Mouse (Mus musculus): ENCODE measurements around the gene Chst8. TPM values are rescaled to one million over a fixed set of nuclear protein-coding genes. Genes with fewer than 3 reads are reported as not detected.

The Chst8 gene
- total RNA-seq, 4 experiments from 2014 or later, result 7.1 to 29.9 (median 13.8) TPM

DNA sequence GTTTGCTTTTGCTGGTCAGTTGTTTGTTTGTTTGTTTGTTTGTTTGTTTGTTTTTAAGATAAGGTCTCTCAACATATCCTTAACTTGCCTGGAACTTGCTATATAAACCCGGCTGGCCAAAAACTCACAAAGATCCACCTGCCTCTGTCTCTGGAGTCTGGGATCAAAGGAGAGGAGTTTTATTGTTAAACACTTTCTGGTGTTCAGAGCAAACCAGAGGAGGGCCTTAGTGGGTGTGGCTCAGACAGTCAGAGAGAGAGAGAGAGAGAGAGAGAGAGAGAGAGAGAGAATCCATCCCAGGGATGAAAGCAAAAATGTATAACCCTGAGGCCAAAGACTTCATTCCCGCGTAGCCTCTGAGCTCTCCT lies 13.1 kb downstream of the Chst8 start:
- DNase-seq, result no peak

DNA sequence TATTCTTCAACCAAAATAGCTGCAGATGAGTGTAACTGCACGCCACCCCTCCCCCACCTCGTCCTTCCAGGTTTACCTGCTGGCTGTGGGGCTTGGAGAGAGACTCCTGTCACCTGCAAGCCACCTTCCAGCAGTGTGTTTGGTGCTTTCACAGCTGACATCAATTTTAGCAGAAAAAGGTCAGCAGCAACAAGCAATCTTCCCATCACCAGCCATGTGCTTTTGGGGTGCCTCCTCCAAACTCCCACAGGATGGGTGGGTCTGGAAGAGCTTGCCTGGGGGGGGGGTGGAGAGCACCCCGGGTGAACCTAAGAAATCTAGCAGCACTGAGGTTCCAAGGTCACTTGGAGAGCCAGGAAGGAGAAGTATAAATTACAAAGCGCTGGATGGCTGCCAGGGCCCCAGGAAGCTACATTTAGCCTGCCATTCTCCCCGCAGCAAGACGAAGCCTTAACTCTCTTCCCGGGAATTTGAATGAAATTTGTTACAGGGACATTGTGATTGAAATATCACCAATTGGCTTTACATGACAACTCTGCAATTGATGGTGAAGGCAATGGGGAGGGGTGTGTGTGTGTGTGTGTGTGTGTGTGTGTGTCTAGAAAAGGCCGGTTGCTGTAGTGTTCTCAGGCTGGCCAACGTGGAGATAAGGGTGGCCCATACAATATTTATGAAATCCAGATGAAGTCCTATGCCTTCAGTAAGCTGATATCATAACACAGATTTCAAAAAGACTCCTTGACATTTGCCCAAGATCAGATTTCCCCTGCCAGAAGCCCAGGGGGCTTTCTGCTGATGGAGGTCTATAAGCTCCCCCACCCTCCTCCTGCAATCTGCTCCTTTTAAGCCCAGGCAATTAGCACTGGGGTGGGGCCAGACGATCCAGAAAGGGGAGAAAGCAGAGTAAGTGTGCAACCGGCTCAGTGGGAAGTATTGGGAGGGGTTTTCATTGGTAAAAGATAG lies 13.8 kb downstream of the Chst8 start:
- DNase-seq, result peak; percentile 25

DNA sequence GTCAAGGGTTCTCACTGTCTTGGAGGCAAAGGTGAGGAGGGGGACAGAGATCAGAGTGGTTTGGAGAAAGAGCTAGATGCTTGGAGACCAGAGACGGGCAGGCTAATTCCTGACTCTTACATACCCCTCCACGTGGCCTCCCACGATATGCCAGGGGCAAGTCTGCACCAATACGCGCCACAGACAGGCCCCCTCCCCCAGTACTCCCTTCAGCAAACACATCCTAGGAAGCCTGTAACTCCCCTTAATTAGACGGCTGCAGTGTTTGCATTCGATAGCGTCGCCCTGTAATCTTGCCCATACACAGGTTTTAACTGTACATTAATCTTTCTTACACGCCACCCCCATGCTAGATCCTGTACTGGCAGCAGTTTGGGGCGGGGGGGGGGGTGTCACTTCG lies 14.5 kb downstream of the Chst8 start:
- DNase-seq, result no peak

DNA sequence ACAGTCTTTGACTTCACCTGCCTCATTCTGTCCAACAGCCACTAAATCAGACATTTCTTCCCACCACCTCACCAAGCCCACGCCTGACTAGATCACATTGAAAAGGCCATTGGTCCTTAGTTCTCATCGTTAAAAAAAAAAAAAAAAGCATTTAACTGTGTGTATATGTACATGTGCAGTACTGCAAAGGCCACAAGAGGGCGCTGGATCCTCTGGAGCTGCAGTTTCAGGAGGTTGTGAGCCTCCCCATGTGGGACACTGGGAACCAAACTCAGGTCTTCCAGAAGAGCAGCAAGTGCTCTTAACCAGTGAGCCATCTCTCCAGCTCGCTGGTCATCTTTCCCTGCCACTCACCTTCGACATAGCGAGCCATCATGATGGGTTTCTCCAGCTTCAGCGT lies 22.1 kb downstream of the Chst8 start:
- DNase-seq, result no peak

DNA sequence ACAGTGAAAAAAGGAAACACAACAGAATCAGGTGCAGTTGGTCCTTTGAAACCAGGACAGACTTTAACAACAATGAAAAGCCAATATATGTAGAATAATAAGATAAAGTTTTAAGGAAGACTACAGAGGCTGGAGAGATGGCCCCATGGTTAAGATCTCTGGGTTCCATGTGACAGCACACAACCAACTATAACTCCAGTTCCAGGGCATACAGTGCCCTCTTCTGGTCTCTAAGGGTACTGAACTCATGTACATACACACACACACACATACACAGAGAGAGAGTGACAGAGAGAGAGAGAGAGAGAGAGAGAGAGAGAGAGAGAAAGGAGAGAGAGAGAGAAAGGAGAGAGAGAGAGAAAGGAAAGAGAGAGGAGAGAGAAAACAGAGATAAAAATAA lies 25.3 kb downstream of the Chst8 start:
- no peak for DNase-seq

DNA sequence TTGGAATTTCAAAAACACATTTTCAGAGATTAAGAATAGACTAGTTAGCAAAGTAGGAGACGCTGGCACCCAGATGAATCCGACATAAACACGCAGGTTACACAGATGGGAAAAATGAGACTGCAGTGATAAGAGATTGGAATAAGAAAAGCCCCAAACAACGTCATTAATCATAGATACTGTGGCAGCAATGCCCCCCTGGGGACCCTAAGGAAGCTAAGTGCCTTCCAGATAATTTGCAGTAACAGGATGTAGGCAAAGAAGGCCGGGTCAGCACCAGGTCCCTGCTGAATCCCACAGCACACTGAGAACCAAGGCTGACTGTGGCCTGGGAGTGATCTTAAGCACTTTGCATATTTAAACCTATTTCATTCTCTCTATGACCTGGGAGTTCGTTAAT lies 27.5 kb downstream of the Chst8 start:
- DNase-seq, result no peak

DNA sequence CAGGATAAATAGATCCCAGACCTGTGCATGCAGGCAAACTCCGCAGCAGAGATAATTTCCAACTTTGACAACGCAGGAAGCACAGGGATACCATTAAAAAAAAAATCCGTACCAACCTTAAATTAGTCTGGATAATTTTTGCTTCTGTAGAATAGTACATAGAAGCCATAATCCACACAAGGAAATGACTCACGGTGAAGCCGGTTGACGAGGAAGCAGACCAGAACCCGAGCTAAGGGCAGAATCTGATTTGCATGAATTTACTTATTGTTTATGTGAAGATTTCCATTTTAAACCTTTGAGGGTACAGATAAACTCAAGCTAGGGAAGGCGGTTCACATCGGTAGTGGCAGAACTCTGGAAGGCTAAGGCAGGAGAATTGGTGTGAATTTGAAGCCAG lies 28.0 kb downstream of the Chst8 start:
- DNase-seq, result no peak

DNA sequence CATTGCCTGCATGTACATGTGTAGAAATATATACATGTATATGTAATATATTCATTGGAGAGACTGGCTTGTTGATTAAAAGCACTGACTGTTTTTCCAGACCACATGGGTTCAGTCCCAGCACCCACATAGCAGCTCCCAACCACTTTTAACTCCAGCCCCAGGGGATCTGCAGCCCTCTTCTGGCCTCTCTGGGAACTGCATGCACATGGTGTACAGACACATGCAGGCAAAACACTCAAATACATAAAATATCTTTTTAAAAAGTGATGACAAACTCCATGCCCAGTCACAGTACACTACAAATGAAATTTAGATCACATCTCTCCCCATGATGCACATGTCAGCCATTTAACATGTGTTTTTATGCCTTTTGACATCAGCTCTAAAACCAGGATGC lies 30.5 kb downstream of the Chst8 start:
- no peak for DNase-seq

DNA sequence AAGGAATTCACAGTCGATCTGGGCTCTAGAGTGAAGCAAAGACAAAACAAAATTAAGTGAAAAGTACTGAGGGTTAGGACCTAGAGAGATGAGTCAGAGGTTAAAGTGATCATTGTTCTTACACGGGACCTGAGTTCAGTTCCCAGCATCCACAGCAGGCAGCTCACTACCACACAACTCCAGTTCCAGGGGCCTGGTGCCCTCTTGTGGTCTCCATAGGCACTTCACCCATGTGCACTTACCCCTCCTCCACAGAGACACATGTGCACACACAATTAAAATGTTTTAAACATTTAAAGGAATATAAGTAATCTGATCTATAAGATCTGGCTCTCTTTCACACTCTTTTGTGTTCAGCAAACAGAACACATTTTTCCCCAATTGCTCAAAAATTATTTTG lies 31.3 kb downstream of the Chst8 start:
- DNase-seq, result no peak

DNA sequence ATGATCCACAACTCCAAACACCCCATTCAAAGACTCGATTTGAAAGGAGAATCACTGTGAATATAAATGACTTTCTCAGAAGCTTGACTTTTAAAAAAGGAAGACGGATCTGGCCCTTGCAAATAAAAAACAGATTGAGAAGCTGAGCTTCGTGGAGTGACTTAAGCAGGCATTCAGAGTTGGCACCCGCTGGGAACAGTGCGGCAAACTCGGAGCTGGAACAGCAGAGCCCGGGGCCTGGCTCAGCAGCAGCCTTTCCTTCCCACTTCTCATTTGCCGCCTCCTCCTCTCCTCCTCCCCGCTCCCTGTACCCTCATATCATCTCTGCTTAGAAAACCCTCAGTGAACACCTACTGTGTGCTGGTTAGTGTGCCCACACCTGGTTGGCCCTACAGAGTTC lies 34.1 kb downstream of the Chst8 start:
- no peak for DNase-seq

DNA sequence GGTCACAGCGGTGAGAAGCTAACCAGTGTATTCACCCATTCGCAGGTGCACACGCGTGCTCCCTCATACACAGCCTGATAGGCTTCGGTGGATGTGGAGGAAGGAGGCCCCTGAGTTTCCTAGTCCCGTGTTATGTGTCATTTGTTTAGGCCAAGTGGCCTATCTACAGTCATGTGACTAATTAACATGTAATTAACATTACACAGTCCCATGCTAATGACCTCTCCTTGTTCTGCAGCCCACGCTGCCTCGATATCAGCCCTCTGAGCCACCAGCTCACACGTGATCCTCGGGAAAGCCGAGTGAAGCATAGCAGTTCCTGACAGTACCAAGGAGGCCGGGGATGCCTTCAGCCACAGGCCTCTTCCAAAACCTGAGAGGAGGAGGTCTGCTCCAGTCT lies 36.9 kb downstream of the Chst8 start:
- DNase-seq, result no peak

DNA sequence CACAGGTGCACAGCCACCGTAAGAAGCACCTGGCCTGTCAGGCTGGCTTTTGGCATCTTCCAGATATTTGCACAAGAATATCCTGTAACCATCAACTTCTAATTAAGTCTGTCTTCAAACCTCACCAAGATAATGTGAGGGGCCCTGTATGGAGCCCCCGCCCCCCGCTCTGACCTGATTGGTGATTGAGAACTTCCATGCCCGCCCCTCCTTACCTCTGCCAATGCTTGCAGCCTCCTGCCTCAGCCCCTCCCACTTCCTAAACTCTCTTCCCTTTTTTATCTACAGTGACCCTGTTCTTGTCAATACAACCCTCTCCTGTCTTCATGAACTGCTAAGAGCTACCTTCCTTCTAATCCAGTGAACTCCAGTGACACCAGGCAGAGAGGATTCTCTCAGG lies 37.6 kb downstream of the Chst8 start:
- DNase-seq, result no peak

DNA sequence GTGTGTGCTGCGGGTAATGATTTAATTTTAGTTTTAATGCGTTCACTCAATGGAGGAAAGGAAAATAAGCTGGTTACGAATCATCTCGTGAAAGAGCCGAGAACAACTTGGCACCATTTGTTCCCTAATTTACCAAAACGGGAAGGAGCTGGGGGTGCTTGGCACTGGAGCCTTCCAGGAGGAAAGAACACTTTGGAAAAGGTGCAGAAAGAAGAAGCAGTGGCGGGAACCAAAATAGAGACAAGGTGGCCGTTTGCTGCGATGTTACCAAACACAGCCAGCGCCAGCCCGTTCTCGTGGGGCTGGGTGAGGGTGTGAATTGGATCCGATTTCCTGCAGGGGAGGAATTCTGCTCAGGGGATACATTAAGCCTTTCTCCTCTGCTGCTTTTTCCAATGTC lies 38.5 kb downstream of the Chst8 start:
- DNase-seq, result no peak

DNA sequence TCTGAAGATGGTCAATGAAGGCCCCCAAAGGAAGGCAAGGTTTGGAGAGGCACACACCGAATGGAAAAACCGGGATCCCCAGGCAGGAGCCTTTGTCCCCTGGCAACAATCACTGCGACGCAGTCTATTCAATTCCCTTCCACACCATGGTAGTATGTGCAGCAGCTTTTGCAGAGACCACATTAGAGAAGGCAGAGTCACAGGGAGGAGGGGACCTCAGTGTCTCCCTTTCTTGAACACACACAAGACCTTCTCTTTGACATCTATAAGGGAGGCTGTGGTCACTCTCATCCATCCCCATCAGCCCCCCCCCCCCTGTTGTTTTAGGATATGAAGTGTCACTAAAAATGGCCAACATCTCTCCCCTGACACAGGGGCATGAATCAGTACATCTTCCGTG lies 39.2 kb downstream of the Chst8 start:
- no peak for DNase-seq

DNA sequence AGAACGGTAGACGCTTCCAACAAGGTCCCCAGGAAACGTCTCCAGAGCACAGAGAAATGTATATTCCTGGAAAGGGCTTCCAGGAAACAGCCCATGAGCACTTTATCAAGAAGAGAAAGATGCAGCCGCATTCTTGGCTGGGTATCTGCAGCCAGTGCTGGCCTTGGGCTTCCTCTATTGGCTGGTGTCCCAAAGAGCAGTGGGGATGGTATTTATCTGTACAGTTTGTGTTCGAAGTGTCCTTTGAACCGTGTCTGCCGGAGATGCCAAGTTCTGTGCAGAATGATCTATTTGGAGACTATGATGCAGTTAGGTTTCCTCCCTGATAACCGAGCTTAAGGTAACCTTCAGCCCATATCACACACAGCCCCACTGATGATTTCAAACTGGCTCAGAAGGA lies 43.0 kb downstream of the Chst8 start:
- DNase-seq, result peak; percentile 75

DNA sequence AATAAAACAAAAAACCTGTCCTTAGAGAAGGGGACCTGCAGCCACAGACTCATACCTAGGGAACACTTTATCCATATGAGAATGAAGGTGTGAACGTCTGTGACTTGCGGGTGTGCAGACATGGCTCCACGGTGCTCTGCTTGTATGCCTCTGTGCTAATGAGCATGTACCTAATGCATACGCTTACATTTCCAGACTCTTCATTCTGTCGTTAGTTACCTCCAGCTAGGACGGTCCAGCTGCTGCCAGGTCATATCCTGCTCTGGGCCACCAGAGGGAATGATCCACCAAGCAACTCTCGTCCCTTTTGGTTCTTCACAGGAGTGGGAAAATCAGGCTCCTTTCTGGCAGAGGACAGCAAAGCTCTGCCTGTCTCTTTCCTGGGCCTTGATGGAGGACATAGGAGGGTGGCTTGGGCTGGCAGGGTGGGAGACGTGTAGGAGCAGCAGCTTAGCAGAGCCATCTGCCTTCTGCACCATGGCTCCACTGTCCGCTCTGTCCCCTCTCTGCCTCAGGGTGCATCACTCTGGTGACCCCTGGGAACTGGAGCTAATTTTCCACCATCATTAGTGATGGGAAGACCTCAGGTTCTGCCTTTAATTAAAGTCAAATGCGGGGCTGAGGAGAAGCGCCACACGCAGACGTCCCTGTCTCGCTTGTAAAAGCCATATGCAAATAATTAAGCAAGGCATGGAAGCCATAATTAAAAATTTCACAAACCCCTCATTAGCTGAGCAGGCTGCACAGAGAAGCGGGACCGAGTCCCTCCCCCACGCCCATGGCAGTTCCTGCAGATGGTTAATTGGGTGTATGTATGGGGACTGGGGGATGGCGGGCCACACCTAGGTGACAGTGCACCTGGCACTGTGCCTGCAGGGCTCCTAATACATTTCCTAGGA lies 48.0 kb downstream of the Chst8 start:
- DNase-seq, result no peak

DNA sequence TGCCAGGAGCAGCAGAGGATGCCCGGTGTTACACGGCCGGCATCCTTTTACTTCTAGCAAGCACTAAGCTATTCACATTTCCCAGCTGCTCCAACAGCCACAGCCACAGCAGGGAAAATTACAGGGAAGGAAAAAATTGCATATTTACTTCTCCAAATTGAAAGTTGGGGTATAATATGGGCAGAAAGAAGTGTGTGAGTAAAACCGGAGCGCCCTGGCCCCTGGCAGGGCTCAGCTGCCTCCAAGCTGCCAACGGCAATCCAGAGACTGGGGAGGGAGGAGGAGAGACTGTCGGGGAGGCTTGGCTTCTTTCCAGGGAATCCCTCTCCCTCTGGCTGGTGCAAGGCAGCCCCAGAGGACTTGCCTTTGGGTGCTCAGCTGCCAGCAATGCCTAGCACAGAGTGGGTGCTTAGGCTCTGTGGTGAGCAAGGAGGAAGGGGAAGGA lies 53.1 kb downstream of the Chst8 start:
- peak; percentile 20 for DNase-seq

DNA sequence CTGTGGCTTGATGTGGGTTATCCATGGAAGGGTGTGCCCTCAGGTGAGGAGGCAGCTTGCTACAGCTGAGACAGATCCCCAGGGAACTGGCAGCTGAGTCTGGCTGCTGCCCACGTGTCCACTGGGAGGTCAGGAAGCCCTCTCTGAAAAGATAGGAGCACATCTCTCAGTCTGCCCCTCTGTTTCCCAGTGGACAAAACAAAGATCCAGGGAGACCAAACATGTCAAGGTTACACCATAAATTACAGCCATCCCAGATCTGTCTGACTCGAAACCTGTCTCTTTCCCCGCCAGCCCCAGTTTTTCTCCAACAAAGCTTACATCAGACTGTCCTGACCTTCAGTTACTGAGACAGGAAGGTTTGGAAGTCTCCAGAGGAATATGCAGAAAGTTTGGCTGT lies 53.8 kb downstream of the Chst8 start:
- peak; percentile 42 for DNase-seq

DNA sequence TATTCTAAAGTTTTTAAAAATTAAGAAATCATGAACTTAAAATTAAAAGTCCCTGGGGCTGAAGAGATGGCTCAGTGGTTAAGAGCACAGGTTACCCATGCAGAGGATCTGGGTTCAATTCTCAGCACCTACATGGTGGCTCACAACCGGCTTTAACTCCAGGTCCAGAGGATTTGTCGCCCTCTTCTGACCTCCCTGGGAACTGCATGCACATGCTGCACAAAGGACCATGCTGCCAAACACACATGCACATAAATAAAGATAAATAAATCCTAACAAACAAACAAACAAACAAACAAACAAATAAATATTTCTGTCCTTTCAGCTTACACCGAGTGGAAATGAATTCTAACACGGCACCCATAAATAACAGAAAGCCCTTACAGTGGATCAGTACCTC lies 55.0 kb downstream of the Chst8 start:
- no peak for DNase-seq

DNA sequence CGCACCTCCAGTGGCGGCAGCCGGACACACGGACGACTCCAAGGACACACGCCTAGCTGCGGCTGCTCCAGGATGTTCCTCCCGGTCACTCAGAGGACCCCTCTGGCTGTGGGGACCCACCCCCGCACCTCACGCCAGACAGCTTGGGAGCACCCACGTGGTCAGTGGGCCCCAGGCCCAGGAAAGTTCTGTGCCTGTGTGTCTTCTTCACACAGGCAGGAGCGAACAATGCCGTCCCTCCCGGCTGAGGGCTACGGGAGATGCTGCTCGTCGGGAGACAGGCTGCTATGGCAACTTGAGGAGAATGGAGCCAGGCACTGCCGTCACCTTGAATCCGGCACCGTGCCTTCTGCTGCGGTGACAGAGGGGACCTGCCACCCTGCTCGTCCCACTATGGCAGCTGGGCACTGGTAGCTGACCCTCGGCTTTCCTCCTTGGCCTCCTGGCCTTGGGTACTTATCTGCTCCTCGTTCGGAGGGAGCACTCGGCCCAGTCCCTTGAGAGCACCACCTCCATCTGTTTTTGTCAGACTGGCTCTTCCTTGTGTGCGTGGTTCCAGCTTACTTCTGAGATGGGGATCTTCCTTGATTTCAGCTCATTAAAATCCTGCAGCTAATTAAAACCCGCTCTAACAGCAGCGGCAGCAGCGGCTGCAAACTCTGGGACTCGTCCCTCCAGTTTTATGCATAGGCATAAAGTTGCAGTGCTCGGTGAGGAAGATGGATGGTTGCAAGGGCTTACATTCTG lies 59.2 kb downstream of the Chst8 start:
- no peak for DNase-seq

DNA sequence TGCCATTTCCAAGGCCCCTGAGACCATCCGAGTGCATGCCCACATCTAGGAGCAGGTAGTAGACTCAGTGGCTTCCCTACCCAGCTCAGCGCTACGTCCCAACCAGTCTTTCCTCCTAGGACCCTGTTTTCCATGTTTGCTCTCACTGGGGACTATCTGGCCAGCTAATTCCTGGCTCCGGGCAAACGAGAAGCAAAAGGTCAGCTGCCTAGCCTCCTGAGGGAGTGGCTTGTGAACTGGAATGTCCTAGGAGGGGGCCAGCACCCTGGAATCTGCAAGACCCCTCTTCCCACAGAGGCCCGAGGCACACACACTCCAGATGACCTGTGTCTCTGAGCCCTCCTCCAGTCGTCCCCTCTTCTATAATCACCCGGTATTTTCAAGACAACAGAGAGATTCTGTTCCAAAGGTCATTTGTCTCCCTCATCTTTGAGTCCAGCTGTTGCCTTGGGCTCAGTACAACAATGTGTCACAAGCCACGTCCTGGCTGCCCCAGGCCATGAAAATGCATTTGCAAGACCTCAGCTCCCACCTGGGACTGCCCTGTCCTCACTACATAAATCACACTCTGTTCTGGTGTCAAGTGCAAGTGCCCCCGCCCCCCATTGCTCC lies 60.3 kb downstream of the Chst8 start:
- DNase-seq, result no peak

DNA sequence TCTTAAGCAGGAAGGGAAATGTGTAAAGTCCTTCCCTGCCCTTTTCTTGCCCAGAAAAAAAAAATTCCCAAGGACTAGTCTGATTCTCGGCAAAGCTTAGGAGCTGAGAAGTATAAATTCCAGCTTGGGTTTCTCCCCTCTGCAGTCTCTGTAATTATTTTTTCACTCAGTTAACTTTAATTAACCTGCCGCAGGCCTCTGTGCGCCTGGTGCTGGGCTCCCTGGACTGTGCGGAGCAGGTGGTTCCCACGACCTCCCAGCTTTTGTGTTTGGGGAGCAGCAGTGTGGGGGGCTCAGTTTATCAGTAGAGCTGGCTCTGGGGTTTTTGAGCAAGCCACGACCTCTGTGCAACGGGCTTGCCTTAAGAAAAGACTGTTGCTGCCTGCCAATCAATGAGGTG lies 62.2 kb downstream of the Chst8 start:
- DNase-seq, result no peak

All from adrenal gland, adult 8-10 months (tissue).